Mouse (Mus musculus) bone marrow, adult 2 months (tissue): ENCODE results near the gene Stoml1. TPM values are rescaled to one million over a fixed set of nuclear protein-coding genes. Genes with fewer than 3 reads are reported as not detected.

Source experiments
- H3K27ac ChIP-seq: fragments of 200-500 bp; 2 replicates; pipeline ENCODE4 v1.5.1; 2012; ENCODE audit warnings: low read depth, mild to moderate bottlenecking, control low read depth, inconsistent platforms, low read length; ENCODE audit not compliant: control insufficient read depth, poor library complexity, insufficient read depth
- H3K4me1 ChIP-seq: fragments of 200-500 bp; 2 replicates; pipeline ENCODE4 v1.6.1; 2011; ENCODE audit warnings: low read length; ENCODE audit not compliant: control insufficient read depth, insufficient read depth
- H3K4me3 ChIP-seq: fragments of 200-500 bp; replicated peaks from 2 replicates; pipeline ENCODE3; 2011; ENCODE audit warnings: mild to moderate bottlenecking, low read depth, low read length, control low read depth; ENCODE audit not compliant: control insufficient read depth
- CTCF ChIP-seq: fragments of 200-500 bp; IDR thresholded peaks from 2 replicates; pipeline ENCODE4 v1.5.1; 2011; ENCODE audit warnings: low read length, control low read depth; ENCODE audit not compliant: control insufficient read depth, insufficient read depth
- POLR2A ChIP-seq: fragments of 200-500 bp; IDR thresholded peaks from 2 replicates; pipeline ENCODE4 v1.6.1; 2011; ENCODE audit warnings: low read depth, mild to moderate bottlenecking, control low read depth, low read length, borderline replicate concordance; ENCODE audit not compliant: control insufficient read depth
- WGBS: fragments of 180-500 bp; shearing (Covaris S2); methylation state at CpG from one replicate; pipeline ENCODE4 v1.1.7; 2018; 5-methylcytosine and 5-hydroxymethylcytosine counted together
- polyA plus RNA-seq: library from polyadenylated mRNA; stranded (reverse); fragments of >200 nt; gene quantifications from 2 replicates; pipeline ENCODE4 v1.2.4, GENCODE M21; 2011; ENCODE audit warnings: low replicate concordance; ENCODE audit not compliant: missing spikeins, insufficient read depth, insufficient read length

Gene Stoml1
- polyA plus RNA-seq, 1 experiment, result 24.5 TPM

DNA sequence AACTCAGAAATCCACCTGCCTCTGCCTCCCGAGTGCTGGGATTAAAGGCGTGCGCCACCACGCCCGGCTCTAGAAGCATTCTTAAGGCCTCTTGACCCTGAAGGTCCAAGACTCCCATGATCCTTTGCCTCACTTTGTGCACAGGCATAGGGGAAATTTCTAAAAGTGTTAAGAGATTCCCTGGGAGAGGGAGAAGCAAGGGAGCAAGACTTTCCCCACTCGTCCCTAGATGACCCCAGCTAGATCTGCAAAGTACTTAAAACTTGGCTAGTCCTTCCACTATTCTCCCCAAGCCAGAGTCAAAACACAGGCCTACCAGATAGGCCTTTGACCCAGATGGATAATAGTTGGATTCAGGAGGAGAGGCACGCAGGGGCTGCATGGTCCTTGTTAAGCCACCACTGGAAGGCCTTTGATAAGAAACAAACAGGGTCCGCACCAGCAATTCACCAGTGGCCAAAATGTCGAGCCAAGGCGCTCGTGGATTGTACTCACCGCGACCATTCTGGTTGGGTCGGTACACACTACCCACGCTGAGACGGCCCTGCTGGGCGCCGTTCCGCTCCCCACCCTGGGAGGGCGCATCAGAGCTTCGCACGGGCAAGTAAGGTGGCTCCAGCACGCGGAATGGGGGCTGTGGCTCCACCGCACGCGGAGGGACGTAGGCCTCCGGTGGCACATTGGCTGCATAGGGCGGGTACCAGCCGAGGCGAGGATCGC is 58.4 kb downstream of the Stoml1 start:
- H3K4me3 ChIP-seq, result no peak overlapping the region
- H3K4me1 ChIP-seq, result no peaks in the 10 kb centered on the region
- TF ChIP-seq CTCF, result no peak
- no peak for TF ChIP-seq POLR2A
- WGBS, result 85% methylated on average over 33 of the region's 33 CpGs
- no peak overlapping the region for H3K27ac ChIP-seq

Other genes with a start within 250 kb of the Stoml1 start
- gene Cyp11a1, start 246.8 kb upstream of the Stoml1 start, polyA plus RNA-seq, result 0.86 and 1.6 TPM in 2 replicates
- gene Stra6, start 189.4 kb upstream of the Stoml1 start, polyA plus RNA-seq, result not detected in 2 replicates
- not detected in 2 replicates for gene Ccdc33, start 134.3 kb upstream of the Stoml1 start, polyA plus RNA-seq
- gene Islr, start 48.9 kb upstream of the Stoml1 start, polyA plus RNA-seq, result 4.2 and 6.3 TPM in 2 replicates
- 0.49 TPM in 1 of 2 replicates, not detected in the other for gene Islr2, start 48.8 kb upstream of the Stoml1 start, polyA plus RNA-seq
- gene Pml, start 3.4 kb upstream of the Stoml1 start, polyA plus RNA-seq, result 48.3 and 92.4 TPM in 2 replicates
- 4.0 and 5.2 TPM in 2 replicates for gene Loxl1, start 60.0 kb downstream of the Stoml1 start, polyA plus RNA-seq
- gene Tbc1d21, start 117.3 kb downstream of the Stoml1 start, polyA plus RNA-seq, result not detected in 2 replicates
- not detected in 2 replicates for gene Insyn1, start 235.4 kb downstream of the Stoml1 start, polyA plus RNA-seq